Mouse (Mus musculus): ENCODE data around the gene Brix1. TPM values are rescaled to one million over a fixed set of nuclear protein-coding genes. Genes with fewer than 3 reads are reported as not detected.

Gene Brix1
- polyA plus RNA-seq, 1 experiment from 2014 or later: 52.3 TPM

DNA sequence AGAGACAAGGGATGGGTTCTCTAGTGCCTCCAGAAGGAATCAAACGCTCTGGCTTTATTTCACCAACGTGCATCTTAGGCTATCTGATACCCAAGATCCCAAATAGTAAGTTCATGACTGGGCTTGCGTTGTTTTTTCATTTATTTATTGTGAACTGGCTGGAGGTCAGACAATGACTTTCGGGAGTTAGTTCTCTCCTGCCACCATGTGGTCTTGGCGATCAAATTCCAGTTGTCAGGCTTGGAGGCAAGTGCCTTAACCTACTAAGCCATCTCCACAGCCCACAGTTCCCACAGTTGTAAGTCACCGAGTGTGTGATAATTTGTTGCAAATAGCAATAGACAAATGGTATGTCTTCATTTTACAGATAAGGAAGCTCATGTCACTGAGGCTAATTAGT lies 45.8 kb downstream of the Brix1 start:
- 76% methylated on average over 6 of the region's 6 CpGs for WGBS

GRCm38 (mm10) chr15:10436893-10437292 lies 48.9 kb downstream of the Brix1 start:
- no peak for TF ChIP-seq EP300 (IDR thresholded peaks at IDR 0.05)
- no peak for TF ChIP-seq CTCF (IDR thresholded peaks at IDR 0.05)
- H3K27ac ChIP-seq (ENCODE audit: low read length): no peak overlapping the region
- no peaks in the 10 kb centered on the region for H3K36me3 ChIP-seq (ENCODE audit: insufficient read depth, low read length)
- no peaks in the 10 kb centered on the region for H3K4me1 ChIP-seq (ENCODE audit: insufficient read depth, low read depth, low read length)
- no peaks in the 10 kb centered on the region for H3K9me3 ChIP-seq (ENCODE audit: low read length)
- no peak for DNase-seq (ENCODE audit: low spot score)
- no peak overlapping the region for H3K4me2 ChIP-seq (replicated peaks; ENCODE audit: low read depth, low read length)
- WGBS: 79% methylated on average over 1 of the region's 1 CpGs
- ATAC-seq: no peak
- H3K4me3 ChIP-seq (ENCODE audit: low read depth, low read length): no peak overlapping the region
- no peaks in the 10 kb centered on the region for H3K27me3 ChIP-seq (replicated peaks; ENCODE audit: insufficient read depth, low read length)
- H3K9ac ChIP-seq (replicated peaks; ENCODE audit: low read depth): no peak overlapping the region

More for the DNA sequence above, 45.8 kb downstream of the Brix1 start:
- TF ChIP-seq CTCF (IDR thresholded peaks at IDR 0.05): peak; percentile 25
- no peak for TF ChIP-seq EP300 (IDR thresholded peaks at IDR 0.05)
- H3K9ac ChIP-seq (replicated peaks; ENCODE audit: low read depth): no peak overlapping the region
- H3K36me3 ChIP-seq (ENCODE audit: insufficient read depth, low read length): no peaks in the 10 kb centered on the region
- H3K4me2 ChIP-seq (replicated peaks; ENCODE audit: low read depth, low read length): no peak overlapping the region
- H3K27me3 ChIP-seq (replicated peaks; ENCODE audit: insufficient read depth, low read length): no peaks in the 10 kb centered on the region
- H3K9me3 ChIP-seq (ENCODE audit: low read length): no peaks in the 10 kb centered on the region
- ATAC-seq (no peak), DNase-seq (ENCODE audit: low spot score) (no peak)
- no peak overlapping the region for H3K27ac ChIP-seq (ENCODE audit: low read length)
- no peak overlapping the region for H3K4me3 ChIP-seq (ENCODE audit: low read depth, low read length)
- no peaks in the 10 kb centered on the region for H3K4me1 ChIP-seq (ENCODE audit: insufficient read depth, low read depth, low read length)

DNA sequence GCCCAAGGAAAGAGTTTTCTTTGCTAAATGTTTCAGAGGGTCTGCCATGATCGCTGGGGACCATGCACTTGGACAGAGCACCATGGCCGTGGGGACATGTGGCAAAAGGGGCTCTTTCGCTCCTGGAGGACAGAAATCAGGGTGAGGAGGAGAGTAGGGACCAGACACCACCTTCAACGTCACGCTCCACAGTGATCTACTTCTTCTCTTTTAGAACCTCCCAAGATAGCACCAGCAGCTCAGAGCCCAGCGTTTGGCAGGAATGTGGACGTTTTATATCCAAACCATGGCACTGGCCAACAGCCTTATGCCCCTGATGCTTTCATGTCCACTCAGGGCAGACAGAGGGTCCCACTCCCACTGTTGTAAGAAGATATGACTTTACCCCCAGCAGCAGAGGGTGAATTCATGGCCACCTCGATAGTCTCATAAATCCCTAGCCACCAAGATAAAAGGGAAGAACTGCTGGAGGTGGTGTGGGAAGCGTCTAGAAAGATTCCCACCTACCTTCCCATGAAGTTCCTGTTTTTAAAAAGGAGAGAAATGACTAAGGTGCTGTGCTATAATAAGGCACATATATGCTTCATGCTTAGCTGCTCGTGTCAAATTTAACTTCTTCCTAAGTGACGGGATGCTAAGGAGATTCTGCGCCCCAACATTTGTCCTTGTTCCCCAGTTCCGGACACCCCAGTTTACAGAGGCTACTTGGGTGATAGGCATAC lies 59.0 kb downstream of the Brix1 start:
- no peak for ATAC-seq
- H3K27me3 ChIP-seq (replicated peaks; ENCODE audit: insufficient read depth, low read length): no peaks in the 10 kb centered on the region
- H3K4me1 ChIP-seq (ENCODE audit: insufficient read depth, low read depth, low read length): no peaks in the 10 kb centered on the region
- WGBS: 86% methylated on average over 13 of the region's 13 CpGs
- H3K27ac ChIP-seq (ENCODE audit: low read length): no peak overlapping the region
- no peak for DNase-seq (ENCODE audit: low spot score)
- TF ChIP-seq EP300 (IDR thresholded peaks at IDR 0.05): no peak
- no peaks in the 10 kb centered on the region for H3K9me3 ChIP-seq (ENCODE audit: low read length)
- H3K4me2 ChIP-seq (replicated peaks; ENCODE audit: low read depth, low read length): no peak overlapping the region
- no peak overlapping the region for H3K9ac ChIP-seq (replicated peaks; ENCODE audit: low read depth)
- no peaks in the 10 kb centered on the region for H3K36me3 ChIP-seq (ENCODE audit: insufficient read depth, low read length)
- H3K4me3 ChIP-seq (ENCODE audit: low read depth, low read length): no peak overlapping the region

GRCm38 (mm10) chr15:10426124-10426523 lies 59.6 kb downstream of the Brix1 start:
- WGBS: 87% methylated on average over 6 of the region's 6 CpGs
- DNase-seq (ENCODE audit: low spot score) (no peak), ATAC-seq (no peak)
- Histone ChIP-seq H3K36me3 (ENCODE audit: insufficient read depth, low read length) (no peaks in the 10 kb centered on the region), H3K4me1 (ENCODE audit: insufficient read depth, low read depth, low read length) (no peaks in the 10 kb centered on the region), H3K27ac (ENCODE audit: low read length) (no peak overlapping the region), H3K9me3 (ENCODE audit: low read length) (no peaks in the 10 kb centered on the region), H3K4me3 (ENCODE audit: low read depth, low read length) (no peak overlapping the region), H3K4me2 (replicated peaks; ENCODE audit: low read depth, low read length) (no peak overlapping the region), H3K9ac (replicated peaks; ENCODE audit: low read depth) (no peak overlapping the region), H3K27me3 (replicated peaks; ENCODE audit: insufficient read depth, low read length) (no peaks in the 10 kb centered on the region)
- TF ChIP-seq CTCF (IDR thresholded peaks at IDR 0.05) (no peak), EP300 (IDR thresholded peaks at IDR 0.05) (no peak)

Other genes with a start within 250 kb of the Brix1 start
- not detected in 2 replicates for gene Gm21973, start 160.6 kb downstream of the Brix1 start, polyA plus RNA-seq (2015; fragmentation: Nextera tagmentation; extraction: Ambion mirVana)
- not detected in 2 replicates for gene Agxt2, start 127.4 kb downstream of the Brix1 start, polyA plus RNA-seq (2015; fragmentation: Nextera tagmentation; extraction: Ambion mirVana)
- gene Dnajc21, start 15.4 kb downstream of the Brix1 start, polyA plus RNA-seq (2015; fragmentation: Nextera tagmentation; extraction: Ambion mirVana): 10.0 and 11.8 TPM in 2 replicates
- gene Rad1, start 71 bp upstream of the Brix1 start, polyA plus RNA-seq (2015; fragmentation: Nextera tagmentation; extraction: Ambion mirVana): 16.1 and 16.8 TPM in 2 replicates
- not detected in 2 replicates for gene Ttc23l, start 72.7 kb upstream of the Brix1 start, polyA plus RNA-seq (2015; fragmentation: Nextera tagmentation; extraction: Ambion mirVana)
- gene Rai14, start 228.7 kb upstream of the Brix1 start, polyA plus RNA-seq (2015; fragmentation: Nextera tagmentation; extraction: Ambion mirVana): 56.0 and 63.0 TPM in 2 replicates

All from lung, postnatal 0 days (tissue).